Mouse (Mus musculus): ENCODE measurements around the gene Med6.

GRCm38 (mm10) chr12:81628091-81628490 lies 33.3 kb upstream of the Med6 start:
- TF ChIP-seq CTCF (IDR thresholded peaks at IDR 0.05; ENCODE audit: borderline replicate concordance, control insufficient read depth, extremely low read depth, insufficient read depth, low read length, poor library complexity) (no peak), POLR2A (IDR thresholded peaks at IDR 0.05; ENCODE audit: control insufficient read depth, extremely low read depth, insufficient read depth, low read length, poor library complexity) (no peak)

Measured in thymus, adult 2 months (tissue).